Mouse (Mus musculus): ENCODE results near the gene Fmn2. TPM values are rescaled to one million over a fixed set of nuclear protein-coding genes. Genes with fewer than 3 reads are reported as not detected.

Gene Fmn2
- polyA plus RNA-seq, 1 experiment from 2014 or later, result 9.6 TPM

DNA sequence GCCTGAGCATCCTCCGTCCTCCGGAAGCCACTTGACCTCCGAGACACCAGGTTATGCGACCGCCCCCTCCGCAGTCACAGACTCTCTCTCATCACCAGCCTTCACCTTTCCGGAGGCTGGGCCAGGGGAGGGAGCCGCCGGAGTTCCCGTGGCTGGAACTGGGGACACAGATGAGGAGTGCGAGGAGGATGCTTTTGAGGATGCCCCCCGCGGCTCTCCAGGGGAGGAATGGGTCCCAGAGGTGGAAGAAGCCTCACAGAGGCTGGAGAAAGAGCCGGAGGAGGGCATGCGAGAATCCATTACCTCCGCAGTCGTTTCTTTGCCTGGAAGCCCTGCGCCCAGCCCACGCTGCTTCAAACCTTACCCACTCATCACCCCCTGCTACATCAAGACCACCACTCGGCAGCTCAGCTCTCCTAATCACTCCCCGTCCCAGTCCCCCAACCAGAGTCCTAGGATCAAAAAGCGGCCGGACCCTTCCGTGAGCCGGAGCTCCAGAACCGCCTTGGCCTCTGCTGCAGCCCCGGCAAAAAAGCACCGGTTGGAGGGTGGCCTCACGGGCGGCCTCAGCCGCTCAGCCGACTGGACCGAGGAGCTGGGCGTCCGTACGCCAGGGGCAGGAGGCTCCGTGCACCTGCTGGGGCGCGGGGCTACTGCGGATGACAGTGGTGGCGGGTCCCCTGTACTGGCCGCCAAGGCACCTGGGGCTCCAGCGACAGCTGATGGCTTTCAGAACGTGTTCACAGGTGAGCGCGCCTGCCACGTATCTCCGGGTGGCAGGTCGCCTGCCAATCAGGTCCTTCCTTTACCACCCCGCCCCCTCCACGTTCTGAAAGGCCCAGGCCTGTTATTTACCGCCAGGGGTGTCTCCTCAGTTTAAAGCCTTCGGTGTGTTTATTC, 1.5 kb downstream of the Fmn2 start:
- WGBS, result under 1% methylated on average over 52 of the region's 53 CpGs
- H3K9me3 ChIP-seq (ENCODE audit: control insufficient read depth, low read length), result no peaks in the 10 kb centered on the region
- H3K4me2 ChIP-seq (replicated peaks), result peak overlapping the region; percentile 83
- no peaks in the 10 kb centered on the region for H3K27me3 ChIP-seq (ENCODE audit: control insufficient read depth, insufficient read depth, low read length)
- DNase-seq (ENCODE audit: low spot score) (peak; percentile 67), ATAC-seq (ENCODE audit: low FRiP score) (peak; percentile 62)
- peak overlapping the region; percentile 84 for H3K4me3 ChIP-seq (replicated peaks; ENCODE audit: low read length)
- H3K36me3 ChIP-seq (replicated peaks; ENCODE audit: control insufficient read depth, insufficient read depth), result no peaks in the 10 kb centered on the region
- peak overlapping the region; percentile 90 for H3K27ac ChIP-seq
- H3K4me1 ChIP-seq (replicated peaks; ENCODE audit: control insufficient read depth, insufficient read depth, low read length), result peaks cover 33% of the 10 kb centered on the region
- H3K9ac ChIP-seq, result peak overlapping the region; percentile 91

DNA sequence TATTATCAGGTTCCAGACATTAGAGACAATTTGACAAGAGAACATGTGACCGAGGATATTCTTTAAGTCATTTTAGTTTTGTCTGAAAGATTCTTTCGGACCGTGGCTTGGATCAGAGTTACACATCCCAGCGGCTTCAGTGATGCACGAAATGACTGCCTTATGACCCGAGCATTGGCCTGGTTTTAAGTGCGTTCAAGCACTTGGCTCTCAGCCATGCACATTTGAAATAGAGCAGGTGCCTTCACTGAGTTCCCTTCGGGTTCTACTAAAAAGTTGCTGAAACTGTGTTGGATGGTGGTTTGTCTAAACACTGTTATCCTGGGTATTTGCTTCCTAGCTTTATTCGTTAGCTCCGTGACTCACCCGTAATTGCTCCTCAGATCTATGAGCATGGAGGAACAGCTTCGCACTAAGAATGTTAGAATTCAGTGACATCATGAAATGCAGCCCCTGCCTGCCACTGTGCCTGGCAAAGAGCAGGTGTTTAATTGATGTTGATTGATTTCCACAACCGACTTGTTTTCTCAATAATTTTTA, 7.0 kb downstream of the Fmn2 start:
- WGBS, result 60% methylated on average over 13 of the region's 13 CpGs
- Histone ChIP-seq H3K9ac (no peak overlapping the region), H3K9me3 (ENCODE audit: control insufficient read depth, low read length) (no peaks in the 10 kb centered on the region), H3K4me3 (replicated peaks; ENCODE audit: low read length) (no peak overlapping the region), H3K4me2 (replicated peaks) (no peak overlapping the region), H3K36me3 (replicated peaks; ENCODE audit: control insufficient read depth, insufficient read depth) (no peaks in the 10 kb centered on the region), H3K4me1 (replicated peaks; ENCODE audit: control insufficient read depth, insufficient read depth, low read length) (peaks cover 36% of the 10 kb centered on the region), H3K27ac (no peak overlapping the region), H3K27me3 (ENCODE audit: control insufficient read depth, insufficient read depth, low read length) (no peaks in the 10 kb centered on the region)
- ATAC-seq (ENCODE audit: low FRiP score) (no peak), DNase-seq (ENCODE audit: low spot score) (no peak)

DNA sequence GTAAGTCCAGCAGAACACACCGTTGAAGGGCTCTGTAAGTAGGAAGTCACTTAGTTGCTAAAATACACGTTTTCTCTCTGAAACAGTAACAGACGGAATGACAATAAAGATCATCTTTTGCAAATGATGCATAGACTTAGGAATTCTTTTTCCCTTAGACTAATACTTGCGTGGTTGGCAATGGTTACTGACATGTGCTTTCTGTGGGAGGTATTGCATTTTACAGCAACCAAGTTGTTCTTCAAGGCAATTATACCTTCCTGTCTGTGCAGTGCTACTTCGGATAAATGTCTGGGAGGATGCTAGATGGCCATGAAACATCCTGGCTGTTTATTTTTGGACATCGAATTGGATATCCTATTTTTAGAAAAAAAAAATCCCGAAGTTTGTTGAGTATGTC, 11.8 kb downstream of the Fmn2 start:
- H3K27me3 ChIP-seq (ENCODE audit: control insufficient read depth, insufficient read depth, low read length), result no peaks in the 10 kb centered on the region
- H3K36me3 ChIP-seq (replicated peaks; ENCODE audit: control insufficient read depth, insufficient read depth), result no peaks in the 10 kb centered on the region
- H3K4me2 ChIP-seq (replicated peaks), result no peak overlapping the region
- H3K4me1 ChIP-seq (replicated peaks; ENCODE audit: control insufficient read depth, insufficient read depth, low read length), result peaks cover 9% of the 10 kb centered on the region
- no peak overlapping the region for H3K4me3 ChIP-seq (replicated peaks; ENCODE audit: low read length)
- DNase-seq (ENCODE audit: low spot score), result no peak
- no peak overlapping the region for H3K9ac ChIP-seq
- H3K27ac ChIP-seq, result no peak overlapping the region
- no peaks in the 10 kb centered on the region for H3K9me3 ChIP-seq (ENCODE audit: control insufficient read depth, low read length)
- no peak for ATAC-seq (ENCODE audit: low FRiP score)
- 89% methylated on average over 7 of the region's 7 CpGs for WGBS

DNA sequence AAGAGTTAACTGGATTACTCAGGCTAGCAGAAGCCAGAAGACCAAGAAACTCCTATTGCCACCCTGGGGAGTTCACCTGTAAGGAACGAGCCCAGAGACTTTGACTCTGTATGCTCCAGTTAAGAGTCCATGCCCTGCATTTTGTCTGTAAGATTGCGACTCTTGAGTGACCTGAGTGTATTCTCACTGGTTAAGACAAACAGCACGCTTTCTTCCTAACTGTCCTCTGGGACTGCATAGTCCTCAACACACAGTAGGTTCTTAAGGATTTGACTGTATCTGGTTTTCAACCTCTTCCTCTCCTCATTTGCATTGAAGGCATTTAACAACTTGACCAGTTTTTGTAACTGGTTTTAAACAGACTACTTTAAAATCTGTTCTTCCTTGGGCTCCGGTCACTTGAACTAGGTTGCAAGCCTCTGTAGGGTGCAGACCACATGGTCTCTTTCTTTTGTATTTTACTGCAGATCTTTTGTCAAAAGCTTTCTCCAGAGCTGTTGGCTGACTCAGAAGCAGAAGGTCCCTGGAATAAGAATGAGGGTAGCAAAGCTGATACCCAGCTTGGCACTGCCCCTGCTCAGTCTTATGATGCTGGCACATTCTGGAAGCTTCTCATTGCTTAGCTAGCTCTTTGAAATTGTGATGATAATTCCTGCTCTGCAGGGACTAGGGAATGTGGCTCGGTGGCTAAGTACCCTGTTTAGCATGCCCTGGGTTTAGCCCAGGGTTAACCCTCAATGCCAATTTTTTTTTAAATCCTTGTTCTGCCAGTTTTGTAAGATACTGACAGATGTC, 20.5 kb downstream of the Fmn2 start:
- no peak overlapping the region for H3K4me3 ChIP-seq (replicated peaks; ENCODE audit: low read length)
- no peak overlapping the region for H3K9ac ChIP-seq
- no peak overlapping the region for H3K4me2 ChIP-seq (replicated peaks)
- H3K9me3 ChIP-seq (ENCODE audit: control insufficient read depth, low read length), result no peaks in the 10 kb centered on the region
- WGBS, result 60% methylated on average over 5 of the region's 5 CpGs
- no peaks in the 10 kb centered on the region for H3K36me3 ChIP-seq (replicated peaks; ENCODE audit: control insufficient read depth, insufficient read depth)
- no peaks in the 10 kb centered on the region; the same call in 1 of the 2 replicates for H3K4me1 ChIP-seq (replicated peaks; ENCODE audit: control insufficient read depth, insufficient read depth, low read length)
- no peaks in the 10 kb centered on the region for H3K27me3 ChIP-seq (ENCODE audit: control insufficient read depth, insufficient read depth, low read length)
- H3K27ac ChIP-seq, result no peak overlapping the region
- ATAC-seq (ENCODE audit: low FRiP score) (peak; percentile 65; the same call in 1 of the 2 replicates), DNase-seq (ENCODE audit: low spot score) (no peak)

DNA sequence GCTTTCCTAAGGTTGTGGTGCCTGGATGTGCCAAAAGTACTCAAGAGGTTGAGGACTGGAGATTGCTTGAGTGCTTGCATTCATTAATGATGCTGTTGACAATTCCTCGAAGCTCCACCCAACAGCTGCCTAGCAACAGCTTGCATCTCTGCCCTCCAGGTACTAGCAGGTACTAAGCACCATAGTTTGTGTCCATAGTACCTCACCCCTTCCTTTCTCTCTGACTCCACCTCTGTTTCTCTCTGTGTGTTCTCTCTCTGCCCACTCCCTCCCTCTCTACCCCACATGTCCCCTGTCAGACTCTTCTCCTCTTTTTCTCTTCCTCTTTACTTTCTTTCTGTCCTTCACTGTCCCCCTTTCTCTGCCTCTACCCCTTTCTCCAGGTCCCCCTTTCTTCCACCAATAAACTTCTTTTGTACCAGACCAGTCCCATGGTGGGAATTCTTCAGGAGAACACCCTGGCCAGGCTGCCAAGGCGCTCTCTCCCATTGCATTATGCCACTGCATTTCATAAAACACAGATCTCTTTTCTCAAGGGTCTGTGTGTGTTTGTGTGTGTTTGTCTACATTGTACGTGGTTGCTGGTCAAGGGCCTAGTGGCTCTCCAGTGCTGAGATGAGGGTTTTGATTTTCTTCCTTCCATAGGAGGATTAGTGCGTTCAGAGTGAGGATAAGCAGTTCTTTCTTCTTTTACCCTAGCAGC, 21.3 kb downstream of the Fmn2 start:
- DNase-seq (ENCODE audit: low spot score), result no peak
- Histone ChIP-seq H3K9ac (no peak overlapping the region), H3K36me3 (replicated peaks; ENCODE audit: control insufficient read depth, insufficient read depth) (no peaks in the 10 kb centered on the region), H3K4me3 (replicated peaks; ENCODE audit: low read length) (no peak overlapping the region), H3K4me1 (replicated peaks; ENCODE audit: control insufficient read depth, insufficient read depth, low read length) (no peaks in the 10 kb centered on the region; the same call in 1 of the 2 replicates), H3K9me3 (ENCODE audit: control insufficient read depth, low read length) (no peaks in the 10 kb centered on the region), H3K27ac (no peak overlapping the region), H3K27me3 (ENCODE audit: control insufficient read depth, insufficient read depth, low read length) (no peaks in the 10 kb centered on the region), H3K4me2 (replicated peaks) (no peak overlapping the region)
- WGBS, result 78% methylated on average over 4 of the region's 4 CpGs
- 0 out of 2 replicates have a peak, but pooled peaks have one; percentile 24 for ATAC-seq (ENCODE audit: low FRiP score)

DNA sequence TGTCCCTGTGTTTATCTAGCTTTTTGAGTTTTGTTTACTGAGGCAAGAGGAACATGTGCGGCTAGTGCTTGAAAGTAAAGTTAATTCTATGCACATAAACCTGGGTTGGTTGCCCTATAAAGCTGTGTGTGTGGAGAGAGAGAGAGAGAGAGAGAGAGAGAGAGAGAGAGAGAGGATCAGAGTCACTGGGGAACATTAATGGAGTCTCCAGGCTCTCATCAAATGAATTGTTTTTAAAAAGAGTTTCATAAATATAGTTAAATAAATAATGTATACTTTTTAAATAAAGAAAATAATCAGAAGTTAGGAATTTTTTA, 21.8 kb downstream of the Fmn2 start:
- ATAC-seq (ENCODE audit: low FRiP score), result no peak
- no peak overlapping the region for H3K4me3 ChIP-seq (replicated peaks; ENCODE audit: low read length)

DNA sequence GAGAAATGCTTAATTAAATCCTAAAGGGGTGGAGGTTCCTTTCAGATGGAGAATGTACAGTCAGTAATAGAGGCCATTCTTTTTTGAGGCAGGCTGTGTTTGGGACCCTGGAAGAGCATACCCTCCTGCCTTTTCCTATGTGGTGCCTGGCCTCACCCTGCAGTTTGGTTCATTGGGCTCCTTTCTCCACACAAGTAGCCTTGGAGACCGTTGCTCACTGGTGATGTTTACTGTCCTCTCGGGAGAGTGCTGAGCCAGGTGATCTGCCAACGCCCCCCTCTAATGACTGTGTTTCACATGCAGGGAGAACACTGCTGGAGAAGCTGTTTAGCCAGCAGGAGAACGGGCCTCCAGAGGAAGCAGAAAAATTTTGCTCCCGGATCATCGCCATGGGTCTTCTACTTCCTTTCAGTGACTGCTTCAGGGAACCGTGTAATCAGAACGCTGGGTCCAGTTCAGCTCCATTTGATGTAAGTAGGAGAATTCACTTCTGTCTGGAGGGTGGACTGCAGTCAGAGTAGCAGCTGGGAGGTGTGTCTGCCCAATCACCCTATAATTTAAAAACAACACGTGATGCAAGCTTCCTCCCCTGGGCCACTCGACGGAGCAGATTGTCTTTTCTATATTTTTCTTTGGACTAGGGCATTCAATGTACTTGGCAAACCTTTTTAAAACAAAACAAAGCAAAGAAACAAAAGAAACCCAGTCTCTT, 35.3 kb downstream of the Fmn2 start:
- Histone ChIP-seq H3K4me2 (replicated peaks) (0 out of 2 replicates have a peak overlapping the region, but pooled peaks have one; percentile 1), H3K27me3 (ENCODE audit: control insufficient read depth, insufficient read depth, low read length) (no peaks in the 10 kb centered on the region), H3K36me3 (replicated peaks; ENCODE audit: control insufficient read depth, insufficient read depth) (0 out of 2 replicates have a peak, but pooled peaks cover 6% of the 10 kb centered on the region), H3K9me3 (ENCODE audit: control insufficient read depth, low read length) (no peaks in the 10 kb centered on the region), H3K4me3 (replicated peaks; ENCODE audit: low read length) (no peak overlapping the region), H3K27ac (peak overlapping the region; percentile 7), H3K9ac (no peak overlapping the region), H3K4me1 (replicated peaks; ENCODE audit: control insufficient read depth, insufficient read depth, low read length) (peaks cover 15% of the 10 kb centered on the region)
- 23% methylated on average over 11 of the region's 11 CpGs for WGBS
- no peak for DNase-seq (ENCODE audit: low spot score)
- ATAC-seq (ENCODE audit: low FRiP score), result peak; percentile 82

More for the DNA sequence above, 21.8 kb downstream of the Fmn2 start:
- H3K9me3 ChIP-seq (ENCODE audit: control insufficient read depth, low read length), result no peaks in the 10 kb centered on the region
- no peak for DNase-seq (ENCODE audit: low spot score)
- no peaks in the 10 kb centered on the region; the same call in 1 of the 2 replicates for H3K4me1 ChIP-seq (replicated peaks; ENCODE audit: control insufficient read depth, insufficient read depth, low read length)
- no peak overlapping the region for H3K9ac ChIP-seq
- 81% methylated on average over 1 of the region's 1 CpGs for whole genome bisulfite sequencing
- H3K27ac ChIP-seq, result no peak overlapping the region
- H3K27me3 ChIP-seq (ENCODE audit: control insufficient read depth, insufficient read depth, low read length), result no peaks in the 10 kb centered on the region
- no peak overlapping the region for H3K4me2 ChIP-seq (replicated peaks)
- no peaks in the 10 kb centered on the region for H3K36me3 ChIP-seq (replicated peaks; ENCODE audit: control insufficient read depth, insufficient read depth)

DNA sequence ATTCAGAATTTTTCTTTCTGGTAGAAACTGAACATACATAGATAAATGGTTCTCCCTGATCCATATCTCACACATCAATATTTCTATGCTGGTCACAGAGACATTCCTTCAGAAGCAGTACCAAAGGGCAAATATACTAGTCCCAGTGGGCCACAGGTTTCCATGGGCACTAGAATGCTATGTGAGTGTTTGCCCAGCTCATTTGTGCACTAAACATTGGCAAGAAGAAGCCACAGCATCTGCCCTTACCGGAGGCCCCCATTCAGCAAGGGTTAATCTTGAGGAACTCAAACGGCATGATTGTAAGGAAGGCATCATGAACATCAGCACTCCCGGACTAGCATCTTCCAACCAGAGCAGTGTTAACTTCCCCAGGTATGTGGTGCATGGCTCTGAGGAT, 35.9 kb downstream of the Fmn2 start:
- no peaks in the 10 kb centered on the region for H3K27me3 ChIP-seq (ENCODE audit: control insufficient read depth, insufficient read depth, low read length)
- H3K9me3 ChIP-seq (ENCODE audit: control insufficient read depth, low read length), result no peaks in the 10 kb centered on the region
- no peak overlapping the region for H3K9ac ChIP-seq
- H3K4me3 ChIP-seq (replicated peaks; ENCODE audit: low read length), result no peak overlapping the region
- H3K4me1 ChIP-seq (replicated peaks; ENCODE audit: control insufficient read depth, insufficient read depth, low read length), result peaks cover 15% of the 10 kb centered on the region
- no peak overlapping the region for H3K4me2 ChIP-seq (replicated peaks)
- 0 out of 2 replicates have a peak, but pooled peaks cover 6% of the 10 kb centered on the region for H3K36me3 ChIP-seq (replicated peaks; ENCODE audit: control insufficient read depth, insufficient read depth)
- whole genome bisulfite sequencing, result 50% methylated on average over 3 of the region's 3 CpGs
- DNase-seq (ENCODE audit: low spot score), result no peak
- H3K27ac ChIP-seq, result peak overlapping the region; percentile 7
- ATAC-seq (ENCODE audit: low FRiP score), result no peak; the same call in 1 of the 2 replicates
